Mouse (Mus musculus) G1E (cell line): ENCODE measurements around the gene Unc13b.

ENCODE experiments used
- CTCF ChIP-seq: IDR thresholded peaks from 2 replicates; pipeline ENCODE4 v1.5.1; 2012; ENCODE audit warnings: low read depth, low read length, inconsistent platforms, mixed read lengths
- GATA1 ChIP-seq: IDR thresholded peaks from 2 replicates; pipeline ENCODE4 v1.6.1; 2012; ENCODE audit warnings: borderline replicate concordance, low read length, inconsistent platforms, mixed read lengths
- TAL1 ChIP-seq: conservative IDR thresholded peaks from 2 replicates; pipeline ENCODE4 v1.6.1; 2012; ENCODE audit warnings: low read depth, low read length, inconsistent platforms, mixed read lengths

DNA sequence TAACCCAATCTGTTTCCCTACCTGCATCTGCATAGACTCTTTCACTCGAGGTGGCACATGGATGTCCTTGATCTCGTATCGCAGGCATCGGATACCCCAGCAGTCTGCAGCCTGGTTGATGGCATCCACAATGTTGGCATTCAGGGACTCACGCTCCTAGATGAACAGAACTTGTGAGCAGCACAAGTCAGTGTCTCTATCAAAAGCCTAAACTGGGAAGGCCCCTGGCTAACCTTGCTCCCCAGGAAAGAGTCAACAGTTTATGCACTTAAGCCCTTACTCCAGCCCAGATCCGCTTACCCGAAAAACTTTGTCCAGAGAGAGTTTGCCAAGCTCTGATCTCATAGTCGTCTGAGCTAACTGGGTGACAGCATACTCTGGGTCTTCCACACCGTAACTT is 29.0 kb upstream of the Unc13b start:
- TF ChIP-seq TAL1 (no peak), CTCF (no peak), GATA1 (no peak)
